Mouse (Mus musculus) cerebellum, adult (tissue): ENCODE measurements at regions not wholly inside any gene's neighbourhood (a gene's known extent, or its start where the extent isn't known, plus 50 kb on each side); places are given as distances from the start of the nearest gene placed in this dataset.
A peak's percentile ranks its signal among the peaks of the same experiment; 100 is the strongest.

Experiments
- ATAC-seq: cut with Nextera tagmentation; 2 replicates; pipeline ENCODE4 v1.9.2; 2017; ENCODE audit warnings: mild to moderate bottlenecking, moderate library complexity, mixed read lengths; ENCODE audit not compliant: insufficient number of reproducible peaks, low FRiP score, low TSS enrichment

GRCm38 (mm10) chr11:8377301-8377700 lies 287.0 kb downstream of the Tns3 start:
- ATAC-seq, result no peak

GRCm38 (mm10) chr11:8365545-8365944 lies 298.8 kb downstream of the Tns3 start:
- ATAC-seq, result no peak

GRCm38 (mm10) chr11:8364703-8365433 lies 299.5 kb downstream of the Tns3 start:
- no peak for ATAC-seq

GRCm38 (mm10) chr11:8344938-8345337 lies 319.4 kb downstream of the Tns3 start:
- no peak for ATAC-seq

- peak; percentile 64; the same call in 1 of the 2 replicates for ATAC-seq
Measured at GRCm38 (mm10) chr11:8302347-8303188, 361.8 kb downstream of the Tns3 start.

GRCm38 (mm10) chr11:8297462-8297861 lies 366.9 kb downstream of the Tns3 start:
- ATAC-seq, result no peak

GRCm38 (mm10) chr11:8293322-8294014 lies 370.9 kb downstream of the Tns3 start:
- ATAC-seq, result no peak

GRCm38 (mm10) chr11:8285271-8285670 lies 379.1 kb downstream of the Tns3 start:
- ATAC-seq, result no peak

- ATAC-seq, result no peak
Measured at GRCm38 (mm10) chr11:8275203-8275602, 389.1 kb downstream of the Tns3 start.

GRCm38 (mm10) chr11:8269171-8269570 lies 395.2 kb downstream of the Tns3 start:
- no peak for ATAC-seq

- no peak for ATAC-seq
Measured at GRCm38 (mm10) chr11:8254036-8254435, 410.3 kb downstream of the Tns3 start.

GRCm38 (mm10) chr11:8251360-8251759 lies 413.0 kb downstream of the Tns3 start:
- no peak for ATAC-seq

GRCm38 (mm10) chr11:8249468-8249867 lies 414.9 kb downstream of the Tns3 start:
- ATAC-seq, result no peak

- ATAC-seq, result no peak
Measured at GRCm38 (mm10) chr11:8247535-8247934, 416.8 kb downstream of the Tns3 start.

GRCm38 (mm10) chr11:8247024-8247423 lies 417.3 kb downstream of the Tns3 start:
- ATAC-seq, result no peak

- ATAC-seq, result no peak
Measured at GRCm38 (mm10) chr11:8245408-8246003, 418.8 kb downstream of the Tns3 start.

- no peak for ATAC-seq
Measured at GRCm38 (mm10) chr11:8238498-8238897, 425.8 kb downstream of the Tns3 start.

GRCm38 (mm10) chr11:8237556-8237955 lies 426.8 kb downstream of the Tns3 start:
- no peak for ATAC-seq

GRCm38 (mm10) chr11:8236056-8236455 lies 428.3 kb downstream of the Tns3 start:
- ATAC-seq, result no peak

GRCm38 (mm10) chr11:8232636-8233189 lies 431.6 kb downstream of the Tns3 start:
- no peak for ATAC-seq
